Mouse (Mus musculus): ENCODE measurements around the gene Dnah2. TPM values are rescaled to one million over a fixed set of nuclear protein-coding genes. Genes with fewer than 3 reads are reported as not detected.

The Dnah2 gene
- polyA plus RNA-seq, 1 experiment from 2014 or later = 1.3 TPM

DNA sequence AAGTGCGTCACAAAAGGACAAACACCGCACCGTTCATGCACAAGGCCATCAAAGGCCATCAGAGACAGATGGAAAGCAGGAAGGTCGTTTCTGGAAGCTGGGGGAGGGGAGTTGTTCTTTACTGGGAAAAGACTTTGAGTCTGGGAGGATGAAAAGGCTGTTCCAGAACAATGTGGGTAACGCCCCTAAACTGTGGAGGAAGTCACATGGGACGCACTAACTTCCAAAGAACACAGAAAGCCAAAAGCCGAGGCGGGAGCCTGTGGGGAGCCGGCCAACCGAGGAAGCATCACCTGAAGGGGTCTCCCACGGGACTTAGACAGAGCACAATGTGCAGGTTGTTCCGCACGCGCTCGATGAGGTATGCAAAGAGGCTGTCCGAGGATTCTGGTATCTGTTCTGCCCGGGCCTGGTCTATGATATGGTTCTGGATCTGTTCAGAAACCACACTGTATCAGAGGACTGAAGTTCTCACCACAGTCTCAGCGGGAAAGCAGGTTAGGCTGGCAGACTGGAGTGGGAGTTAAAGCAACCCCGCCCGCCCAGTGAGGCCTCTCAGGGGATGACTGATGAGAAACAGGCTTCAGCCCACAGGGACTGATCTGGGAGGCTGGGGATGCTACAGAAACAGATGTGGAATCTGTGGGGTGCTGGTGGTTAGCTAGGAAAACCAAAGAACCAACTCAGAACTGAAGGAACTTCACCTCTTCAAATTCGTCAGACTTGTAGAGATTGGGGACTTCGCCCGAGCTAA, 96.6 kb downstream of the Dnah2 start:
- peak; percentile 88 for ATAC-seq
- no peaks in the 10 kb centered on the region for H3K9me3 ChIP-seq (ENCODE audit: low read length)
- no peak overlapping the region for H3K9ac ChIP-seq (replicated peaks; ENCODE audit: low read depth)
- peak overlapping the region; percentile 83 for H3K27ac ChIP-seq (ENCODE audit: low read length)
- no peaks in the 10 kb centered on the region for H3K27me3 ChIP-seq (replicated peaks; ENCODE audit: insufficient read depth, low read length)
- no peaks in the 10 kb centered on the region for H3K36me3 ChIP-seq (ENCODE audit: insufficient read depth, low read length)
- 0 out of 2 replicates have a peak overlapping the region, but pooled peaks have one; percentile 4 for H3K4me3 ChIP-seq (ENCODE audit: low read depth, low read length)
- peak overlapping the region; percentile 25 for H3K4me2 ChIP-seq (replicated peaks; ENCODE audit: low read depth, low read length)
- DNase-seq (ENCODE audit: low spot score) = peak; percentile 69
- 43% methylated on average over 23 of the region's 23 CpGs for WGBS
- no peak for TF ChIP-seq CTCF (IDR thresholded peaks at IDR 0.05)
- peak; percentile 85 for TF ChIP-seq EP300 (IDR thresholded peaks at IDR 0.05)
- H3K4me1 ChIP-seq (ENCODE audit: insufficient read depth, low read depth, low read length) = no peaks in the 10 kb centered on the region; the same call in 1 of the 2 replicates

- H3K4me3 ChIP-seq (ENCODE audit: low read depth, low read length) = no peak overlapping the region
- no peak for TF ChIP-seq EP300 (IDR thresholded peaks at IDR 0.05)
- TF ChIP-seq CTCF (IDR thresholded peaks at IDR 0.05) = no peak
- H3K27ac ChIP-seq (ENCODE audit: low read length) = no peak overlapping the region
- ATAC-seq = no peak
- 91% methylated on average over 7 of the region's 7 CpGs for WGBS
- no peaks in the 10 kb centered on the region; the same call in 1 of the 2 replicates for H3K4me1 ChIP-seq (ENCODE audit: insufficient read depth, low read depth, low read length)
- no peak for DNase-seq (ENCODE audit: low spot score)
- H3K27me3 ChIP-seq (replicated peaks; ENCODE audit: insufficient read depth, low read length) = no peaks in the 10 kb centered on the region
- H3K36me3 ChIP-seq (ENCODE audit: insufficient read depth, low read length) = no peaks in the 10 kb centered on the region
- no peak overlapping the region for H3K4me2 ChIP-seq (replicated peaks; ENCODE audit: low read depth, low read length)
- H3K9ac ChIP-seq (replicated peaks; ENCODE audit: low read depth) = no peak overlapping the region
- no peaks in the 10 kb centered on the region for H3K9me3 ChIP-seq (ENCODE audit: low read length)
Observed at GRCm38 (mm10) chr11:69447299-69447698, 101.6 kb downstream of the Dnah2 start.

DNA sequence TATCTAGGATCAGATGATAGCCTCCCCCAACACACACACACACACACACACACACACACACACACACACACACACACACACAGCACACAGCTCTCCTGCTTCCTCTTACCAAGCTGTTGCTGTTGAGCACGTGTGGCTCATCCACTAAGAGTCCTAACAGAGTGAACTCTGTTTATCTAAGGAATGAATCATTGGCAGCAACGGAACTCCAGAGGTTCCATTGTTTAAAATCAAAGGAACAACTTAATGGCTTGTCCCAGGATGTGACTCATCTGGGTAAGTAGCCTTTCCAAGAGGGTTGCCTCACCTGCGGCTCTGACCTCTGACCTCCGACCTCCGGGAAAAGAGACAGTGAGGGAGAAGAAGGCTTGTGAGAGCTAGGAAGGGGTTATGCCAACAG, 105.6 kb downstream of the Dnah2 start:
- 11% methylated on average over 5 of the region's 5 CpGs for WGBS
- Histone ChIP-seq H3K4me2 (replicated peaks; ENCODE audit: low read depth, low read length) (no peak overlapping the region), H3K4me3 (ENCODE audit: low read depth, low read length) (no peak overlapping the region), H3K9me3 (ENCODE audit: low read length) (no peaks in the 10 kb centered on the region), H3K9ac (replicated peaks; ENCODE audit: low read depth) (no peak overlapping the region), H3K4me1 (ENCODE audit: insufficient read depth, low read depth, low read length) (no peaks in the 10 kb centered on the region; the same call in 1 of the 2 replicates), H3K27ac (ENCODE audit: low read length) (no peak overlapping the region; the same call in 1 of the 2 replicates), H3K27me3 (replicated peaks; ENCODE audit: insufficient read depth, low read length) (no peaks in the 10 kb centered on the region), H3K36me3 (ENCODE audit: insufficient read depth, low read length) (no peaks in the 10 kb centered on the region)
- peak; percentile 96 for TF ChIP-seq EP300 (IDR thresholded peaks at IDR 0.05)
- TF ChIP-seq CTCF (IDR thresholded peaks at IDR 0.05) = no peak
- peak; percentile 94 for DNase-seq (ENCODE audit: low spot score)
- ATAC-seq = peak; percentile 98

GRCm38 (mm10) chr11:69437291-69437690, 111.6 kb downstream of the Dnah2 start:
- H3K27ac ChIP-seq (ENCODE audit: low read length) = no peak overlapping the region
- 47% methylated on average over 3 of the region's 3 CpGs for WGBS
- no peaks in the 10 kb centered on the region for H3K36me3 ChIP-seq (ENCODE audit: insufficient read depth, low read length)

GRCm38 (mm10) chr11:69433189-69433588, 115.7 kb downstream of the Dnah2 start:
- 53% methylated on average over 6 of the region's 6 CpGs for WGBS
- Histone ChIP-seq H3K36me3 (ENCODE audit: insufficient read depth, low read length) (no peaks in the 10 kb centered on the region), H3K9ac (replicated peaks; ENCODE audit: low read depth) (no peak overlapping the region), H3K27ac (ENCODE audit: low read length) (no peak overlapping the region), H3K4me1 (ENCODE audit: insufficient read depth, low read depth, low read length) (0 out of 2 replicates have a peak, but pooled peaks cover 2% of the 10 kb centered on the region), H3K4me3 (ENCODE audit: low read depth, low read length) (no peak overlapping the region), H3K27me3 (replicated peaks; ENCODE audit: insufficient read depth, low read length) (no peaks in the 10 kb centered on the region), H3K4me2 (replicated peaks; ENCODE audit: low read depth, low read length) (no peak overlapping the region), H3K9me3 (ENCODE audit: low read length) (no peaks in the 10 kb centered on the region)
- TF ChIP-seq CTCF (IDR thresholded peaks at IDR 0.05) = no peak
- TF ChIP-seq EP300 (IDR thresholded peaks at IDR 0.05) = no peak
- DNase-seq (ENCODE audit: low spot score) = no peak
- ATAC-seq = no peak

More at GRCm38 (mm10) chr11:69437291-69437690, 111.6 kb downstream of the Dnah2 start:
- H3K4me3 ChIP-seq (ENCODE audit: low read depth, low read length) = no peak overlapping the region
- no peak overlapping the region for H3K4me2 ChIP-seq (replicated peaks; ENCODE audit: low read depth, low read length)
- DNase-seq (ENCODE audit: low spot score) (no peak), ATAC-seq (no peak)
- peaks cover under 1% of the 10 kb centered on the region; the same call in 1 of the 2 replicates for H3K4me1 ChIP-seq (ENCODE audit: insufficient read depth, low read depth, low read length)
- TF ChIP-seq CTCF (IDR thresholded peaks at IDR 0.05) = no peak
- TF ChIP-seq EP300 (IDR thresholded peaks at IDR 0.05) = no peak
- no peaks in the 10 kb centered on the region for H3K9me3 ChIP-seq (ENCODE audit: low read length)
- H3K9ac ChIP-seq (replicated peaks; ENCODE audit: low read depth) = no peak overlapping the region
- no peaks in the 10 kb centered on the region for H3K27me3 ChIP-seq (replicated peaks; ENCODE audit: insufficient read depth, low read length)

- Histone ChIP-seq H3K4me3 (ENCODE audit: low read depth, low read length) (no peak overlapping the region), H3K27me3 (replicated peaks; ENCODE audit: insufficient read depth, low read length) (no peaks in the 10 kb centered on the region), H3K4me1 (ENCODE audit: insufficient read depth, low read depth, low read length) (0 out of 2 replicates have a peak, but pooled peaks cover 2% of the 10 kb centered on the region), H3K36me3 (ENCODE audit: insufficient read depth, low read length) (no peaks in the 10 kb centered on the region), H3K9ac (replicated peaks; ENCODE audit: low read depth) (no peak overlapping the region), H3K27ac (ENCODE audit: low read length) (no peak overlapping the region), H3K9me3 (ENCODE audit: low read length) (no peaks in the 10 kb centered on the region), H3K4me2 (replicated peaks; ENCODE audit: low read depth, low read length) (0 out of 2 replicates have a peak overlapping the region, but pooled peaks have one; percentile 17)
- WGBS = 44% methylated on average over 11 of the region's 11 CpGs
- no peak for DNase-seq (ENCODE audit: low spot score)
- peak; percentile 22; the same call in 1 of the 2 replicates for ATAC-seq
- TF ChIP-seq CTCF (IDR thresholded peaks at IDR 0.05) (no peak), EP300 (IDR thresholded peaks at IDR 0.05) (no peak)
Observed at GRCm38 (mm10) chr11:69432640-69432982, 116.3 kb downstream of the Dnah2 start.

All from lung, postnatal 0 days (tissue).